Mouse (Mus musculus) E14TG2a.4 (cell line): ENCODE measurements around the gene Vgf.
A peak's percentile ranks its signal among the peaks of the same experiment; 100 is the strongest.

Experiments
- H3K27me3 ChIP-seq: 2 replicates; pipeline ENCODE4 v1.6.1; 2014; ENCODE audit warnings: low read length, control low read depth; ENCODE audit not compliant: insufficient read depth
- H3K36me3 ChIP-seq: 2 replicates; pipeline ENCODE4 v1.6.1; 2014; ENCODE audit warnings: low read length, control low read depth; ENCODE audit not compliant: insufficient read depth
- H3K4me1 ChIP-seq: replicated peaks from 2 replicates; pipeline ENCODE4 v1.6.1; 2014; ENCODE audit warnings: low read depth, low read length, control low read depth
- H3K4me3 ChIP-seq: replicated peaks from 2 replicates; pipeline ENCODE4 v1.5.1; 2014; ENCODE audit warnings: mild to moderate bottlenecking, low read length
- H3K9me3 ChIP-seq: 2 replicates; pipeline ENCODE4 v1.6.1; 2014; ENCODE audit warnings: low read length, control low read depth
- CTCF ChIP-seq: conservative IDR thresholded peaks from 2 replicates; pipeline ENCODE4 v1.5.1; 2014; ENCODE audit warnings: low read length
- NANOG ChIP-seq: IDR thresholded peaks from 2 replicates; pipeline ENCODE4 v1.6.1; 2014; ENCODE audit warnings: borderline replicate concordance, low read length, mixed read lengths
- POU5F1 ChIP-seq: IDR thresholded peaks from 2 replicates; pipeline ENCODE4 v1.6.1; 2014; ENCODE audit warnings: low read length, borderline replicate concordance

Gene Vgf

GRCm38 (mm10) chr5:137026092-137026491 is at the start of gene Vgf:
TSS of gene Vgf (plus strand) at chr5:137026392.
- Histone ChIP-seq H3K9me3 (no peaks in the 10 kb centered on the region), H3K4me3 (peak within 1 kb of the TSS; percentile 43), H3K36me3 (no peaks in the 10 kb centered on the region), H3K27me3 (peaks cover 53% of the 10 kb centered on the region), H3K4me1 (peaks cover 64% of the 10 kb centered on the region)
- TF ChIP-seq POU5F1 (no peak), NANOG (no peak), CTCF (no peak)

GRCm38 (mm10) chr5:136977769-136978168 is 48.4 kb upstream of the Vgf start:
- Histone ChIP-seq H3K4me3 (no peak overlapping the region), H3K4me1 (peaks cover 8% of the 10 kb centered on the region), H3K27me3 (no peaks in the 10 kb centered on the region), H3K9me3 (peaks cover 9% of the 10 kb centered on the region), H3K36me3 (peaks cover 20% of the 10 kb centered on the region)
- TF ChIP-seq POU5F1 = no peak
- TF ChIP-seq CTCF = no peak
- TF ChIP-seq NANOG = no peak

GRCm38 (mm10) chr5:136979762-136980161 is 46.4 kb upstream of the Vgf start:
- H3K9me3 ChIP-seq = peaks cover 9% of the 10 kb centered on the region
- H3K27me3 ChIP-seq = no peaks in the 10 kb centered on the region
- no peak overlapping the region for H3K4me3 ChIP-seq
- peaks cover 39% of the 10 kb centered on the region for H3K36me3 ChIP-seq
- no peak for TF ChIP-seq POU5F1
- H3K4me1 ChIP-seq = peaks cover 23% of the 10 kb centered on the region

- H3K36me3 ChIP-seq = peaks cover 51% of the 10 kb centered on the region
- no peak overlapping the region for H3K4me3 ChIP-seq
- H3K9me3 ChIP-seq = peaks cover 9% of the 10 kb centered on the region
- peaks cover 34% of the 10 kb centered on the region for H3K4me1 ChIP-seq
- TF ChIP-seq POU5F1 (no peak), CTCF (peak; percentile 73), NANOG (no peak)
- no peaks in the 10 kb centered on the region for H3K27me3 ChIP-seq
These were observed 45.2 kb upstream of the Vgf start for GRCm38 (mm10) chr5:136980974-136981373.

GRCm38 (mm10) chr5:136982338-136982930 is 43.8 kb upstream of the Vgf start:
- Histone ChIP-seq H3K4me1 (peaks cover 37% of the 10 kb centered on the region), H3K9me3 (peaks cover 9% of the 10 kb centered on the region), H3K4me3 (no peak overlapping the region), H3K27me3 (no peaks in the 10 kb centered on the region), H3K36me3 (peaks cover 51% of the 10 kb centered on the region)
- TF ChIP-seq POU5F1 = no peak
- TF ChIP-seq CTCF = peak; percentile 57

GRCm38 (mm10) chr5:136984828-136985227 is 41.4 kb upstream of the Vgf start:
- no peaks in the 10 kb centered on the region for H3K27me3 ChIP-seq
- peaks cover 55% of the 10 kb centered on the region for H3K4me1 ChIP-seq
- no peaks in the 10 kb centered on the region for H3K9me3 ChIP-seq
- peaks cover 61% of the 10 kb centered on the region for H3K36me3 ChIP-seq
- TF ChIP-seq CTCF (no peak), NANOG (no peak)
- H3K4me3 ChIP-seq = no peak overlapping the region

GRCm38 (mm10) chr5:136986695-136987137 is 39.5 kb upstream of the Vgf start, which contains the start of gene Plod3:
TSS of gene Plod3 (plus strand) at chr5:136987019.
- Histone ChIP-seq H3K9me3 (no peaks in the 10 kb centered on the region), H3K36me3 (peaks cover 74% of the 10 kb centered on the region), H3K27me3 (no peaks in the 10 kb centered on the region), H3K4me3 (peak within 1 kb of the TSS; percentile 96), H3K4me1 (peaks cover 63% of the 10 kb centered on the region)
- no peak for TF ChIP-seq POU5F1

GRCm38 (mm10) chr5:136987138-136987933 is 38.9 kb upstream of the Vgf start:
- Histone ChIP-seq H3K9me3 (no peaks in the 10 kb centered on the region), H3K27me3 (no peaks in the 10 kb centered on the region), H3K4me1 (peaks cover 59% of the 10 kb centered on the region), H3K4me3 (peak overlapping the region; percentile 96), H3K36me3 (peaks cover 74% of the 10 kb centered on the region)
- no peak for TF ChIP-seq POU5F1
- no peak for TF ChIP-seq NANOG
- TF ChIP-seq CTCF = no peak

- peaks cover 77% of the 10 kb centered on the region for H3K36me3 ChIP-seq
- H3K27me3 ChIP-seq = no peaks in the 10 kb centered on the region
- peak within 1 kb of the TSS; percentile 96 for H3K4me3 ChIP-seq
- H3K4me1 ChIP-seq = peaks cover 53% of the 10 kb centered on the region
- H3K9me3 ChIP-seq = no peaks in the 10 kb centered on the region
- no peak for TF ChIP-seq POU5F1
- no peak for TF ChIP-seq NANOG
- TF ChIP-seq CTCF = no peak
These were observed 38.3 kb upstream of the Vgf start, which contains the start of gene Znhit1 for GRCm38 (mm10) chr5:136987934-136988271. TSS of gene Znhit1 (minus strand) at chr5:136988021.
